Mouse (Mus musculus) yolk sac, embryonic 10.5 days (tissue): ENCODE results near the gene Tspyl1.
"Not testable (repeated sequence)": the region's sequence is repeated elsewhere in the genome, so short reads cannot be mapped to it uniquely, and the experiment has no call there.

Source experiments
- DNase-seq: peaks from one replicate; pipeline ENCODE4 v3.0.0-alpha.2; 2017; ENCODE audit warnings: low spot score

Tspyl1 gene

GRCm38 (mm10) chr10:34281962-34282388 is at the start of gene Tspyl1:
Tspyl1 (plus strand) TSS chr10:34282190.
- DNase-seq = peak; percentile 95

DNA sequence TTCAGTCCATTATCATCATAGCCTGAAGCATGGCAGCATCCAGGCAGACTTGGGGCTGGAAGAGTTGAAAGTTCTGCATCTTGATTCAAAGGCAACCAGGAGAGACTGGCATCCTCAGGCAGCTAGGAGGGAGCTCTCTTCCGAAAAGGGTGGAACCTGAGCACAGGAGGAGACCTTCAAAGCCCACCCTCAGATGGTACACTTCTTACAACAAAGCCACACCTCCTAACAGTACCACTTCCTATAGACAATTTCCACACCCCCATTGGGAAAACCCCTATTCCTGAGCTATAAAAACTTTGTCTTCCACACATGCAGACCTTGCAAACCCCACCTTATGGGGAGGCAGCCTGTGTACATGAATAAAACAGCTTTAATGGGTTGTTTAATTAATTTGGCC is 48.6 kb upstream of the Tspyl1 start:
- no peak for DNase-seq

DNA sequence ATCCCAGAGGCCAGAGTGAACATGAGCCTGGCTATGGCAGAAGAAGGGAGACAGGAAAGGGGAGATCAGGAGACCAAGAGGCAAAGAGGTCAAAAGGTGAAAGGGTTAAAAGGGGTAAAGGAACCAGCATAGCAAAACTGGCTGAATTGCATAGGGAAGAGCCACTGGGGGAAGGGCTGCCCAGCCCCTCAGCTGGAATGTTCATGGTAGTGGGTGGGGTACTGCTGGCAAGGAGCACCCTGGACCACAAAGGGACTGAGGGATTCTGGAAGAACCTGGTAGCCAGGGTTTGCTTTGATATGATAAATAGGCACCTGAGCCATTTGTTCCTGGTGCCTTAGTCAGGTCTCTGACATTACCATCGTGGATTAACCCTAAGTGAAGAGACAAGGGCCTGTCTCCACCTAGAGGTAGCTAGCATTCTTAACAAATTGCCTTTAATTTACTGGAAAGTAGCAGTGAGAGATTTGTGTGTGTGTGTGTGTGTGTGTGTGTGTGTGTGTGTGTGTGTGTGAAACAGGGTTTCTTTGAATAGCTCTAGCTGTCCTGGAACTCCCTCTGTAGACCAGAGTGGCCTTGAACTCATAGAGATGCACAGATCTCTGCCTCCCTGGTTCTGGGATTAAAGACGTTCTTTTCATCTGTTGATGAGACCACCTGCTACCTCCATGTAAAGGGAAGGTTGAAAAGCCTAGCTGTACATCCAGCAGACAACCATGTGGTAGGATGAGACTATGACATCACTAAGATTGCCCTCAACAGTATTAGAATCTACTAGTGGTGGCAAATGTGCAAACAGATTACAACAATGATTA is 47.9 kb upstream of the Tspyl1 start:
- peak; percentile 6 for DNase-seq

DNA sequence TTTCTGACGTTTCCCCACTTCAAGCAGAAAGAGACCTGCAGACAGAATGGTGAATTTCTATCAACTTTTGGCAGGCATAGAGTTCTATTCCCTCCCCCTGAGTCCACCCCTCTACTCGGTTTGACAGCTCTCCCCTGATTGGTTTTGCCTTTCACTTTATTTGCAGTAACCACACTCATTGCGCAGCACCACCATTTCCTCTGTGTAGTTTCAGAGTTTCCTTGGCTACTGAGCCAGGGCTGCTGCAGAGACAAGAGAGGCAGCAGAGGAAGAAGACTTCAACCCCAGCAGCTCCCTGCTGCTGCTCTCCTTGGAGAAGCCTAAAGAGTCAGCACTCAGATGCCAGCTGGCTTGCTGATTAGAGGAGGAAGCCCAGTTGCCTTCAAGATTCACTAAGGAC is 46.6 kb upstream of the Tspyl1 start:
- no peak for DNase-seq

- DNase-seq = no peak
Measured at GRCm38 (mm10) chr10:34236569-34236968, 45.4 kb upstream of the Tspyl1 start.

DNA sequence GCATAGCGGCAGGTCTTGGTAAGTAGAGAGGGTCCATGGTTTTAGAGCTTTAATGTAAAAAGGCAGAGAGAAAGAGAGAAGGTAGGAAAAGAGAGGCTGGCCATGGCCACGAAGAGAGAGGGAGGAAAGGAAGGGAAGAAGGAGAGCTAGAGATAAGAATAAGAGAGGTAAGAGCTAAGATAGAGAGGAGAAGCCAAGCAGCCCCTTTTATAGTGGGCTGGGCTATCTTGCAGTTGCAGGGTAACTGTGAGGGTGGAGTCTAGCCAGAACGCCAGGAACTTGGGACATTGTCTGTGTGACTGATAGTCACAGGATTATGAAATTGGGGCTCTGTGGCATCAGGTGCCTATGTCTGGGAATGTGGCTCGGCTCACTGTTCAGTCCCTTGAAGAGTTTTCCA is 43.5 kb upstream of the Tspyl1 start:
- DNase-seq = no peak

GRCm38 (mm10) chr10:34244745-34245144 is 37.2 kb upstream of the Tspyl1 start:
- DNase-seq = no peak

DNA sequence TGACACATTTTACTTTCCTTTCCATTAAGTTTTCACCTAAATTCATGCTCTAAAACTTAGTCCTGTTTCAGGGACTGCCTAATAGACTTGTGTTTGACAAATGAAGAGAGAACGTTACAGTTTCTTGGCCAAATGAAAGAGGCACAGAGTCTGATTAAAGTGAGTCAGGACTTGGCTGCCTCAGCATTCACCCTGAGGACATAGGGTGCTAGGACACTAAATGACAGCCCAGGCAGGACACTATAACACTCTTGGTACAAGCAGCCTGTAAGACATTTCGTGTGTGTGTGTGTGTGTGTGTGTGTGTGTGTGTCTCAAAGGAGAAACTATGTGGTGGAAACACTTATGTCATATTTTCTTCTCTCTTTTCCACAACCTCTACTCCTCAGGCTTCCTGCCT is 35.9 kb upstream of the Tspyl1 start:
- DNase-seq = no peak

- DNase-seq = no peak
Measured at GRCm38 (mm10) chr10:34247757-34248156, 34.2 kb upstream of the Tspyl1 start.

GRCm38 (mm10) chr10:34249594-34249993 is 32.4 kb upstream of the Tspyl1 start:
- DNase-seq = no peak

DNA sequence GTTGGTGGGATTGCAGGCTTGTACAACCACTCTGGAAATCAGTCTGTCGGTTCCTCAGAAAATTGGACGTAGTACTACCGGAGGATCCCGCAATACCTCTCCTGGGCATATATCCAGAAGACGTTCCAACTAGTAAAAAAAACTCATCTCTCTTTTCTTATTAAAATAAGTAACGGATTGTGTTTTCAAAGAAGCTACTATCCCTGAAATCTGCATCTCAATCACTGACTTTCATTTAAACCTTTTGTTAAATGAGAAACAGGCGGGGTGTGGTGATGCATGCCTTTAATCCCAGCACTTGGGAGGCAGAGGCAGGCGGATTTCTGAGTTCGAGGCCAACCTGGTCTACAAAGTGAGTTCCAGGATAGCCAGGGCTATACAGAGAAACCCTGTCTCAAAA is 29.2 kb upstream of the Tspyl1 start:
- not testable (repeated sequence) for DNase-seq

DNA sequence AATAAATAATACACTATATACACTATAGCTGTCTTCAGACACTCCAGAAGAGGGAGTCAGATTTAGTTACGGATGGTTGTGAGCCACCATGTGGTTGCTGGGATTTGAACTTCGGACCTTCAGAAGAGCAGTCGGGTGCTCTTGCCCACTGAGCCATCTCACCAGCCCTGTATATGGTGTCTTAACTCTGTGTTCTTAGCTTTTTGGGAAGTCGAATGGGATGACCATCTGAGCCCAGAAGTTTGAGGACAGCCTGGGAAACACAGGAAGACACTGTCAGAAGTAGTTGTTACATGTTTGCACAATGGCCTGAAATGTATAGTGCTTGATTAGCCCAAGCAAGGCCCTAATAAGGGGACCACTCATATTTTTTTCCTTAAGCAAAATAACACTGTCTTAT is 16.9 kb upstream of the Tspyl1 start:
- no peak for DNase-seq

DNA sequence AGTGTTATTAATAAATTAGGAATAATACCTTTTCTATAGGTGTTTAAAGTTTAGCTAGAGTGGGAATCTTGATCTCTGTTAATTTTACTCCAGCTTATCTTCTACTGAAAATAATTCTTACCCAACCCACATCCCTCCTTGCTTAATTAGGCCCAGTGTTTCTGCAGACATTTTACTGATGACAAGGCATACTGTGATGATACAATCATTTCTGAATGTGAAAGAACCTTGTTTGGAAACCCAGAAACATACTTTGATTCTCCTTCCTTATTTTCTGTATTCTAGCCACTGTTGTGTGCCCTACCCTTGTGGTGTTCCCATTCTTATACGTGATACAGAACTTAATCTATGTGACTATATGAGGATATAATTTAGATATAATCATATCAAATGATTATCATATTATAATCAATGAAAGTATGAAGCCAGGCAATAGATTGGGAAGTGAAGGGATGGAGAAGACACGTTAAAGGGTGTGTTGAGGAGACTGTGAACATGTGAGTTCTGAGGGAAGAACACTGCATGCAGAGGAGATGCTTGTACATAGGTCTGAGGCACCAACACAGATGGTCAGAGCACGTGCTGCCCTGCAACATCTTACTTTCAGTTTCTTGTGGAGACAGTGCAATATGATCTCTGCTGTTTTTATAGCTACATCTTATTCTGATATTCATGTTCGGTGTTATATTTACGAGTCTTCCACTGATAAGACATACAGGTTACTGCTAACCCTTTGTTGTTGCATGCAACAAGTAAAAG is 14.5 kb upstream of the Tspyl1 start:
- DNase-seq = no peak

DNA sequence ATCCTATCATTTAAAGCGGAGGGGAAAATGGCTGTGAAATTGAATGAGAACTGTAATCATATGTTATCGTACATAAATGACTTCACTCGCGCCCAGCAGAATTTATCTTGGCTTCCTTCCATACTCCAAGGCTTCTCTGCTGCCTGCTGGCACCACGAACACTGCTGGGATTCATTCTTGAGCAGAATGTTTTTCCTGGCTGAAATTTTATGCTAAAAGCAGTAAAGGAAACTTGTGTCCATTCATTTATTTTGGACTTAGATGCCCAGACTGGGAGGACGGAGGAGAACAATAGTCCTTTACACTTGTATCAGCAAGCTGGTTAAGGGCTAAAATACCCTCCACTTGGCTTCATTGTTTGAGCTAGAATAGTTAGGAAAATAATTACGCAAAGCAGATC is 10.3 kb upstream of the Tspyl1 start:
- no peak for DNase-seq

GRCm38 (mm10) chr10:34280591-34281175 is 1.3 kb upstream of the Tspyl1 start:
- DNase-seq = peak; percentile 32

- DNase-seq = no peak
Measured at GRCm38 (mm10) chr10:34281211-34281961, 604 bp upstream of the Tspyl1 start.

- peak; percentile 45 for DNase-seq
Measured at GRCm38 (mm10) chr10:34282420-34283238, 639 bp downstream of the Tspyl1 start.

GRCm38 (mm10) chr10:34296911-34297298 is 14.9 kb downstream of the Tspyl1 start:
- DNase-seq = no peak

DNA sequence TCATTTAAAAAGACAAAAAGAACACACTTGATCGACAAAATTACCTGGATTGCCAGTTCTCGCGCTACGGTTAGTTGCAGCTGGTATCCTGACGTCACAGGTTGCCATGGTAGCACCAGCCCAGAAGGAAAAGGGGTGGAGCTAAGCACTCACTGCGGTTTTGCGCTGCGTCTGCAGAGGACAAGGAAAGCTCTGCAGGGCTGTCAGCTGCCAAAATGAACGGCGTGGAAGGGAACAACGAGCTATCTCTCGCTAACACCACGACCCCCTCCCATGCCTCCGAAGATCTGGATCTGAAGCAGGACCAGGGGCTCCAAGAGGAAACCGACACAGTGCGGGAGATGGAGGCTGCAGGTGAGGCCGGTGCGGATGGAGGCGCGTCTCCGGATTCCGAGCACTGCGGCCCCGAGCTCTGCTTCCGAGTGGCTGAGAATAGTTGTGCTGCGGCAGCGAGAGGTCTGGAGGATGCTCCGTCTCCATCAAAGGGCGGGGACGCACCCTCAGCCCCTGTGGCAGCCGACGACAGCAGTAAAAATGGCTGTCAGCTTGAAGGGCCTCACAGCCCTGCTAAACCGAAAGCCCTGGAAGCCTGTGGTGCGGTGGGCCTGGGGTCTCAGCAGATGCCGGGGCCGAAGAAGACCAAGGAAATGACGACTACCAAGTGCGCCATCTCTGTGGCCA is 15.4 kb downstream of the Tspyl1 start, which contains the start of gene Tspyl4:
Tspyl4 (plus strand) TSS at position 144 of the 681 bp plus-strand sequence.
- DNase-seq = peak; percentile 88

GRCm38 (mm10) chr10:34297980-34298753 is 16.2 kb downstream of the Tspyl1 start:
- no peak for DNase-seq
